Mouse (Mus musculus) heart, postnatal 14 days (tissue): ENCODE data around the gene Gm10053. TPM values are rescaled to one million over a fixed set of nuclear protein-coding genes. Genes with fewer than 3 reads are reported as not detected.

Experiments
- DNase-seq, 2 experiments: peaks; one replicate each; pipeline ENCODE4 v3.0.0; 2021 to 2022
- intact Hi-C: fragments of 180-260 bp; cut with DNase I; formaldehyde crosslinking; loops from one replicate; pipeline ENCODE4 v1.15.1; 2025
- total RNA-seq, 2 experiments: library from RNA; stranded (reverse); gene quantifications; 2 replicates each; pipeline ENCODE4 v1.2.3; 2021

The Gm10053 gene
- total RNA-seq, 2 experiments from 2014 or later: 1,073 to 1,123 TPM

- intact Hi-C loops: no loop called here
- peak in 1 of 2 experiments; percentile 7 for DNase-seq
These were observed 23.5 kb downstream of the Gm10053 start for GRCm38 (mm10) chr19:24898737-24899577.

GRCm38 (mm10) chr19:24899578-24900544, 24.4 kb downstream of the Gm10053 start:
- DNase-seq: peak in 1 of 2 experiments; percentile 20
- intact Hi-C loops: no loop called here

DNA sequence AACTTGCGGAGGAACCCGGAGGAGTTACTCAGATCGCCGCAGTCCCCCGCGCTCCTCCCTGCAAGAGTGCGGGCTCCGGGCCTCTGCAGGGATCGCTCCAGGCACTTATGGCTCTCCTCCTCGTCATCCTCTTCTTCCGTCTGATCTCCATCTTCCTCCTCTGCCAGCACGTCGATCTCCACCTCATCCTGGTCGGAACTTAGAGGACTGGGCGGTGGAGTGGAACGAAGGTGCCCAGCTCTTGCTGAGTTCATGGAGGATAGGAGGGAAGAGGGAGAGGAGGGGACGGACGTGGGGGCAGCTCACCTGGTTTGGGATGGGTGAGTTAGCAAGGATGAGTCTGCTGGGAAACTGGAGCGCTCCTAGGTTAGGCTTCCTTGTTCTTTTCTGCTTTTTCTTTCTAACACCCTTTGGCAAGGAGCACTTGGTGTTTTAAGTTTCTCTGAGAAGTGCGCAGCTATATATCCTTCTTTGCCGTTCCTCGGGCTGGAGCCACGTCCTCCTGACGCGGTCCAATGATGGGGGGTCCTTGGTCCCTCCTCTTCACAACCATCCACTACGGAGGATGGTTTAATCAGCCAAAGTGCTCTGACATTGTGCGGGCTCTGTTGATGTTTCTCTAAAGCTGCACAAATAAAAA, 25.2 kb downstream of the Gm10053 start, which contains the start of gene Foxd4:
Gene Foxd4 (minus strand): TSS at position 617 of the 640 bp plus-strand sequence.
- intact Hi-C loops: no loop called here
- no peak for DNase-seq

DNA sequence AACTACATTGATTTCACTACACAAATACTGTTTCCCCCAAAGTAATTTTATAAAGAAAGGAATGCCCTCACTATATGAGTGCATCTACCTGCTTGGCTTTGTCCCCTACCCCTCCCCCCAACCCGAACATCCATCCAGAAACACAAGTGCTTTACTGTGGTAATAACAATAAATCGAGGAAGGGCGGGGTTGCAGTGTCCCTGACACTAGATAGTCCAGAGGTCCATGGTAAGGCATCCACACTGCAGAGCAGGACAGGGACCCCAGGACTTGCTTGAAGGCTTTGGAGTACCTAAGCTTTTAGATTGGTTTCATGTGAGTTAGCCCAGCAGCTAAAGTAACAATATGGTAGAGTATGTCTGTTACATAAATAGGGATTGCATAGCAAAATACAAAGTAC, 26.2 kb downstream of the Gm10053 start:
- intact Hi-C loops: no loop called here
- DNase-seq: no peak

- intact Hi-C loops: no loop called here
- no peak for DNase-seq
These were observed 26.8 kb downstream of the Gm10053 start for GRCm38 (mm10) chr19:24902256-24902655.

DNA sequence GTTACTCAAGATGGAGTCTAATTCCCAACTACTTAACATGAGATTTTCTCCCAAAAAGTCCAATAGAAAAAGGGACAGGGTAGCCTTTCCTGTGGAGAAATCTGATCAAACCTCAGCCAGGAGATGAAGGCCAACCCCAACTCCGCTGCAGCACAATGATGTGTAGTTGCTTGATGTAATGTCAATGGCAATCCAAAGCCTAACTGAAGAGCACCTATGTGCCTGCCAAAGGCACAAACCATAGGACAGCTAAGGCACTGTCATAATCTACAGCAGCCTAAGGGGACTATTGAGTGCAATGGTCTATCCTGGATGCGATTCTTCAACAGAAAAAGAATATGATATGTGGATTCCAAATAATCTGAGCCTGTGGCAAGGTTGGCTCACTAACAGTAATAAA, 27.3 kb downstream of the Gm10053 start:
- intact Hi-C loops: no loop called here
- no peak for DNase-seq

DNA sequence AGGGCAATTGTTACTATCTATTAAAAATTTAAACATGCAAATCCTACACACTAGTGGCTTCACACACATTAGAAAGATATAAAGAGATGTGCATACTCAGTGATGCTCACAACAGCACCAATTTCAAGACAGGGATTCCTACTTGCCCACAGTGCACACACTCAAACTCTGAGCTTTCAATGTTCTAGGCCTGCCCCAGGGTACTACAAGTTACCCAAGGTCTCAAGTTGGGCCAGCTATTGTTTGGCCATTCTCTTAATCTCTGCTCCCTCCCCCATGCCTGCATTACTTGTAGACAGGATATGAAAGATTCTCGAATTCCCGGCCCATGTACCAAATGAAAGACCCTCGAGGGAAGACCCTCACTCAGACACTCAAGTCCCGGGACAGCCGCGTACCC, 32.2 kb downstream of the Gm10053 start:
- no peak for DNase-seq
- intact Hi-C loops: no loop called here

GRCm38 (mm10) chr19:24908385-24909155, 33.1 kb downstream of the Gm10053 start:
- DNase-seq: no peak
- intact Hi-C loops: no loop called here

- intact Hi-C loops: no loop called here
- DNase-seq: no peak
These were observed 45.4 kb downstream of the Gm10053 start for GRCm38 (mm10) chr19:24920866-24921265.

Other genes with a start within 250 kb of the Gm10053 start
- under 1 TPM; 0.27 to 0.43 TPM for gene Tmem252, start 201.7 kb upstream of the Gm10053 start, total RNA-seq
- 10 to 100 TPM; 84.6 to 88.8 TPM for gene Pgm5, start 13.8 kb upstream of the Gm10053 start, total RNA-seq
- not detected for gene Foxd4, start 25.5 kb downstream of the Gm10053 start, total RNA-seq
- 1 to 10 TPM; 9.3 to 9.9 TPM for gene Cbwd1, start 85.9 kb downstream of the Gm10053 start, total RNA-seq
- 10 to 100 TPM; 16.0 to 19.8 TPM for gene Dock8, start 123.8 kb downstream of the Gm10053 start, total RNA-seq